Mouse (Mus musculus) megakaryocyte-erythroid progenitor cell, adult 5-6 weeks (primary cell): ENCODE data around the gene Trat1. TPM values are rescaled to one million over a fixed set of nuclear protein-coding genes. Genes with fewer than 3 reads are reported as not detected.

Experiments used
- ATAC-seq: replicated peaks from 2 replicates; pipeline ENCODE4 v1.8.0; 2016; ENCODE audit warnings: mild to moderate bottlenecking, inconsistent platforms; ENCODE audit not compliant: severe bottlenecking, poor library complexity, low FRiP score, low TSS enrichment
- total RNA-seq, 2 experiments: library from RNA; stranded (forward) in 1 of 2; stranded (reverse) in 1 of 2; fragments of 200-1000, 215-1000 nt in 1 of 2; fragments of >200 nt in 1 of 2; fragmentation: Nextera tagmentation in 1 of 2; gene quantifications; 2 replicates each; pipeline ENCODE4 v1.2.3; 2014 to 2017

Gene Trat1
- total RNA-seq (2014; fragmentation: Nextera tagmentation) (0.33 and 2.9 TPM in 2 replicates), total RNA-seq (2017) (1.3 and 3.5 TPM in 2 replicates)

DNA sequence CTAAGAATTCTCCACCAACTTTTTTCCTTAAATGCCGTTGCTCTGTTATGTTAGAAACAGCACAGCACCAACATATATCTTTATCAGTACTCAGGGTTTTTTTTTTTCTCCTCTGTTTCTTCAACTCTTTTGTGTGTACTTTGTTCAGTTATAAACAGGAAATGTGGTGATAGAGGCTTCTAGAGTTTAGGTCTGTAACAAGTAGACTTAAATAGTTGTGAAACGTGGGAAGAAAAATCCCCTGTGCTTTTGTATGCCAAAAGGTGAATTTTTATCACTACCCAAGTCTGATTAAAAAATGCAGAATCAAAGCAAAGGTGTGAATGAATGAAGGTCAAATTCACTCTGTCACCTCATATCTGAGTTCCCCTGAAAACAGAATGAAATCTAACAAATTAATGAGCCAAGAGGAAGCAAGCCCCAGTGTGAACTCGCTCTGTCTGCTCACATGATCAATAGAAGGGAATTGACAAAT lies at the start of gene Trat1:
TSS of gene Trat1 (minus strand) at position 51 of the 475 bp plus-strand sequence.
- no peak for ATAC-seq

DNA sequence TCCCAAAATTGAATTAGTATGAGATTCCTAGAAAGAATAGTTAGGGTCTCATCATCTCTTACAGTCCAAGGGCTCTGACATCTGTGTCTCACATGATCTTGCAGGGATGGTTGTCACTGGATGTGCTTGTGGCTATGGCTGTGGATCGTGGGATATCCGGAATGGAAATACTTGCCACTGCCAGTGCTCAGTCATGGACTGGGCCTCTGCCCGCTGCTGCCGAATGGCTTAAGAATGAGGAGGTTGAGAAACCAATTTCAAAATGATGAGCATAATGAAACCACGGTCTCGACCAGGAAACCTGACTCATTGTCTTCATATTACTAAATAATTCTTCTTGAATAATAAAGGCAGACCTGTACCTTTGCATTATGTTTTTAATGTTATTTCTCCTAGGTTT lies 46.7 kb upstream of the Trat1 start:
- no peak for ATAC-seq

DNA sequence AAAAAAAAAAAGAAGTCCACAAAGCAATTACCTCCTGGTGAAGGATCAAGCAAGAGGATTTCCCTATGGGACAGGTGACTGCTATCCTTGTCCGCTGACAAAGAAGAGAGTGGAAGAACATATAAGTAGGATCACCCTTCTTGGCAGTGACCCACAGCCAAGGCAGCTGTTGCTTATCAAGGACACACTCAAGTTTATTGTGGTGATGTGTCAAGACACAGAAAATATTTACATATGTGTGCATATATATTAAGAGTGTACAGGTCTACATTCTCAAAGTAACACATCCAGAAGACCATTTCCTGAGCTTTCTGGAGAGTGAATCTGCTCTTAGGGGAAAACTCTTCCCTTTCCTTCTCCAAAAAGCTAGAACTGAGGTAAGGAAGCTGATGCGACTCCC lies 44.9 kb upstream of the Trat1 start, which contains the start of gene Retnlb:
TSS of gene Retnlb (plus strand) at position 162 of the 400 bp plus-strand sequence.
- ATAC-seq = no peak

DNA sequence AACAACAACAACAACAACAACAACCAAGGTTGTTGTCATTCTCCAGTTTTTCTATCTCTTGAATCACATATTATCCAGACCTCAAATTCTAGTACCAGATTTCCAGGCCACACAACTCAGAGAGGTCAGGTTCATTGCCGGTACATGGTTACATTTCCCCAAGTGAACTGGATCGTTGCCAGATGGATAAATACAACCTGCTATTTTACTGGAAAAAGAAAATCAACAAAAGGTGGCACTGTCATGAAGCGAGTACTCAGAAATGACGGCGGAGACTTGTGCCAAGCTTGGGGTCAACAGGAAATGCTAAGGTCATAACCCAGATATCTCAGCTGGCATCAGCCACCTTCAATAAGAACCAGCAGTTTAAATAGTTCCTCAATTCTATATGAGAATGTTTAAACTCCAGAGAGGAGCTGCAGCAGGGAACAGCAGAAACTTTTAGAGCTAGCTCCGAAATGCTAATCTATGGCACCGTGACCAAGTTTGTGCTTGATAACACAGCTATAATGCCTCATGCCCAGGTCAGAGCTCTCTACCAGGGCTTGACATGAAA lies 40.1 kb upstream of the Trat1 start:
- ATAC-seq = no peak

DNA sequence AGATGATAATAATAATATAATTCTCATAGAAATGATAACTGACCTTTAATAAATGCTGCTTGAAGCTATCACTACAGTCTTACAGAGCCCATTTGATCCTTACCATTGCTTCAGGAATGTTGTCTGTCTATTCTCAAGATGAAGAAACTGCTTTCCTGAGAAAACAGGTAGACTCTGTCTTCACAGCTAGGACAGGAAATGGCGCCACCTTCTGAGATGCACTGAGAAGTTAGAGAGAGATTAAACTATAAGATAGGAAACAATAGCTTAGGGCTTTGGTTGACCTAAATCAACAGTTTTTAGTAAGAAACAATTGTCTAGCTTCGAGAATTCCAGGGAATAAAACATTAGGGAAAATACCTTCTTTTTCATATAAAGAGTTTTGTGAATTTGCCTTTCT lies 37.6 kb upstream of the Trat1 start:
- ATAC-seq = no peak

DNA sequence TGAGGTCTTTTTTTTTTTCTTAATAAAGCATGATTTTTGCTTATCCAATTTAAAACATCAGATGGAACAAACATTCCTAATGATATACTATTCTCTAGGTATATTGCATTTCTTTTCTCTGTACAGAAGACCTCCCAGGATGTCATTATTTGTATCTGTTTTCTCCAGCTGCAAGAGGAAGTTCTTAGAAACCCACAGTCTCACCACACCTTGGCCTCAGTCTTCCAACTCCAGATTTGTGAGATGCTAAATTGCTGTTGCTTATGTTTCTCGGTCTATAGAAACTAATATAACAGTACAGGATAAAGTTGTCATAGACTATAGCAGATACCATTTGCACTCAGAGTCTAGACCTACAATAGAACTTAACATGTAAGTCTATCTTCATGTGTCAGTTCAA lies 34.7 kb upstream of the Trat1 start:
- no peak for ATAC-seq

DNA sequence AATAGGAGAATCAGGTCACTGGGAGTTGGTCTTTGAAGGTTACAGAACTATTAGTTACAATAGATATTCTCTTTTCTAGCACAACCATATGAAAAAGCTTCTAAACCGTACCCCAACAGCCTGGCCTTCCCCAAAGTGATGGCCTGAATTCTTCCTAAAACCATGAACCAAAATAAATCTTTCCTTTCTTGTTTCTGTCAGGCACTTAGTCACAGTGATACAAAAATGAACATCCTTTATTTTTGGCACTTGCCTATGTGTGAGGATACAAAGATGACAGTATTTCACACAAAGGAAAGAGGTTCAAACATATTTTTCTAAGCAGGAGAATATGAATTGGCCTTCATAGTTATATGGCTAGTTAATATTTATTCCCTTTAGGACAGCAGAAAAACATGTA lies 33.6 kb upstream of the Trat1 start:
- ATAC-seq = no peak

DNA sequence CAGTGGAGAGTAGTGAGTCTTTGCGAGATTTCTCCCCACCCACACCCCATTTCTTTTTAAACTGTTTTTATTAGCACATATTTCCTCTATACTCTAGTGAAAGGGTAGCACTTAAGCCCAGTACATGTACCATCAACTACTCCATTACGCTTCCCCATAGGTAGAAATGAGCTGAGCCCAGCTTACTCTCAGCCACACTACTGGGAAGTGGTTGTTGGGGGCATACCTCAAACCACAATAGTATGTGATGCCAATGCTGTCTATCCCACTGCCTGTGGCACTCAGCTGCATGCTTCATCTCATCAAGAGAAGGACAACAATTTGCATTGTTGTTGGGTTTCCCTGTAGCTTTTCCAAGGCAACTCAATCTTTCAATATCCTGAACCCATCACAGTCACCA lies 29.1 kb upstream of the Trat1 start:
- no peak for ATAC-seq

DNA sequence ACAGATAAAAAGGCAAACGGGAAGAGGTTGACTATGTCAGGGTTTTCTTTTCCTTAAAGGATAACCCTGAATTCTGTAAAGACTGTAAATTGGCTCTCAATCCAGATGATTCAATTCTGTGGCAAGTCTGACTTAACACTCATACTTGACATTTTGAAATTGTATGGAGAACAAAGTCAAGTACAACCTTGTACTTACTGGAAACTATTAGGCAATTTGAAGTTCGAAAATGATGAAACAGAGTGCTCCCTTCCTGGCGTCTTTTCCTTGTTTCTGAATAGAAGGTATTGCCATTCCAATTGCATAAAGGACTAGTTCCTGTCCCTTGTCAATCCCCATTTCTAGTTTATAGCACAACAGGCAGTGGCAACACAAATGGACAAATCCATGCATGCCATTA lies 27.6 kb upstream of the Trat1 start:
- ATAC-seq = no peak

DNA sequence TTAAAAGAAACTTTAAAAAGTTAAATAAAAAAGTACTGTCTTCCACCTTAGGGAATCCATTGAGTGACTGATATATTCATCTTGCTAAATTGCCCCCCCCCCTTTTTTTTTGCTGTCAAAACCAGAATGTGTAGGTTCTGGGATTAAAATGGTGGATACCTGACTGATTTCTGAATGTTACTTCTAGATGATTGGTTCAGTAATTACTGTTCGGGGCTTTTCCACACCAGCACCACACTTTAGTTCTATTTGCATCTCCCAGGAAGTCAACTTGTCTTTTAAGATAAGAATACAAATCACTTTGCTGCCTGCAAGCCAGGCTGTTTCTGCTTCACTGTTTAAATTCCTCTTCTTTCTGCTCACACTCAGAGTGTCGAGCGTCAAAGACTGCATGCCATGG lies 26.5 kb upstream of the Trat1 start:
- ATAC-seq = no peak

DNA sequence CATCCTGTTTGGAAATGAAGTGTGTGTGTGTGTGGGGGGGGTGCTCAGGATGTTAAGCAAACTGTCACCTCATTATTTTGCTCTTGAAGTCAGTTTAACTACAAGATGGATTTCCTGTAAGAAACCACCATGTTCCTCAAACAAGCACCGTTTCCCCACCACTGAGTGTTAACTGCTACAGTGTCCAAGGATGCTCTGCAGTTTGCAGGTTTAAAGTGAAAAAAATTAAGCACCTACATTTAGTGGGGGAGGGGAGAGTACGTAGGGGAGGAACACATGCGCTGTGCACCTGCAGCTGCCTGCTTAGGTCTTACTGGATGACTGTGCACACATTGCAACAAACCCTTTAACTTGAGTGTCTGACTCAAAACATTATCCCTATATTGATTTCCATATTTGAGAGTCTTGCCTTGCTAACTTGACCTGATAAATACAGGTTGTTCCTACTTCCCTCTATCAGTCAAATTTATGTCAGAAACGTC lies 16.9 kb upstream of the Trat1 start:
- no peak for ATAC-seq

DNA sequence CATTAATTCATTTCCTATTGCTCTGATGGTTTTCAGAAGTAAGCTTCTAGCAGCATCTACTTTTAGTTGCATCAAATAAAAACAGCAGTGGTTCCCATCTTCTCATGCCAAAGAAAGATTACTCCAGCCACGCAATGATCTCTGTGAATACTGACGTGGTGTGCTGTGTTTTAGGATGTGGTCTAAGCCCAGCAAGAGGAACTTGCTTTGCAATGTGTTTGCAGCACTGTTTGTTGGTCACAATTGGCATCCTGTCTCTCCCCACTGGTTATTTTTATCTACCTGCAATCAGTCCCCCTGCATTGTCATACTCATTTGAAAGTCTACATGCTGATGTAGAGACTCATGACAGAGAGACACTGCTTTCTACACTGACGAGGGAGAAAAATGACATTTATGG lies 14.4 kb upstream of the Trat1 start:
- ATAC-seq = no peak

DNA sequence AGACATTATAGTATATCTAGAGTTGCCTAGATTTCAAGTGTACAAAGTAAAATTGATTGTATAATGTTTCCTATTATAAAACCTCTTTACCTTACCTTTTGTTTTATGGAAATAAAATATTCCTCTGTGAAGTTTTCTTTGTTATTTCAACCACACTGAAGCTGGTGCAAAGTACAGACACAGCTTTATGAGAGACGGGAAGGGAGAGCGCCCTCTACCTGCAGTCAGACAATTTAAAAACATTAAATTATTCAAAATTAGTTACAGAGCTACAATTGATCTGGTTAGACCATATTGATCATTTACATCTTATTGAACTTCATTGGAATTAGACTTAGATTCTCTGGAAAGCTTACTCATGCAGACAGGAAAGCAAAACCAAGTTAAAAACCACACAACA lies 5.4 kb upstream of the Trat1 start:
- no peak for ATAC-seq

DNA sequence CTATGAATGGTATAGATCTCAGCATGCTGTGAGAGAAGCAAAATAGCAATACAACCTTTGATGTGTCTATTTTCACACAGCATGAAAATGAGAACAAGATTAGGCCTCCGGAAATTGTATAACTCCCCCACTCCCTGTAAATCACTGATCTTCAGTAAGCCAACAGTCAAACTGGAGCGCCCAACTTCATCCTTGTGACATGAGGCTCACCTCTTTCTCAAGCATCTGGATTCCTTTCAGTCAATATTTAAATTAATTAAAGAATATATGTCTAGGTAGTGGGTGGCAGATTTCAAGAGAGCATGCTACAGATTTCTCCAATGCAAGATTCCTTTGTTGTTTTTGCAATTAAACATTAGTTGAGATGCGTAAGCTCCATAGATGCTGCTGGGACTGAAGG lies 2.6 kb downstream of the Trat1 start:
- ATAC-seq = no peak

DNA sequence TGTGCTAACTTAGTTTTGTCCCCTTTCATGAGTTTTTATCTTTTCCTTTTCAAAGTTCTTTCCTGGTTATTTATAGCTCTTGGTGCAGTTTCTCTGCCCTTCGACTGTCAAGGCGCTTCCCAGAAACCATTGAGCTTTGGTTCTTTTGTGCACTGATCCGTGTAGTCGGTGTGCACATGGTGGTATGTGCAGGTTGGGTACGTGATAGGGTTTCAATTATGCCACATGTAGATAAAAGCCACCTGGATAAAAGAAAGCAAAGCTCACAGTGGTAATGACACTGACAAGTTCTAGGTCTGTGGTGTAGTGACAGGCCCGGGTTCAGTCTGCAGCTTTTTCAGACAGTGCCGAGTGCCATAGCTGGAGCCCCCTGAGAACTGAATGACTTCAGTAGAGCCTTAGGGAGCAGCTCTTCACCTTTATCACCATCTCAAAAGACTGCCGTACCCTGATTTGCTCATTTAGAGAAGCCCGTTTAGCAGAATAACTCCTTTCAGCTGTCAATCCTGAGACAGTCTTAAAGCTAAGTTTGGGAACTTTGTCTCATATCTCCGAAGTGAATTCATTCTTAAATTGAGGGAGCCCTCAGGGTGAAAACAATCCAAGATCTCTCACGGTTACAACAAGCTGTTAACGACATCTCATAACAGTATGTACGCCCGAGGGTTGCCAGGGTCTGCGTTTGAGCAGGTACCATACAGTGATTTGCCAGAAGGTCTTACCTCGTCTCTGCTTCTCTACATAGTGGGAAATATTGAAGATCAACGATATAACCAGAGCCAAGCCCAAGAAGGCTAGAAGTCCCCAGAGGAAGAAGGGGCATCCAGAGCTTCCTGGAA lies 11.0 kb downstream of the Trat1 start:
- ATAC-seq = no peak

DNA sequence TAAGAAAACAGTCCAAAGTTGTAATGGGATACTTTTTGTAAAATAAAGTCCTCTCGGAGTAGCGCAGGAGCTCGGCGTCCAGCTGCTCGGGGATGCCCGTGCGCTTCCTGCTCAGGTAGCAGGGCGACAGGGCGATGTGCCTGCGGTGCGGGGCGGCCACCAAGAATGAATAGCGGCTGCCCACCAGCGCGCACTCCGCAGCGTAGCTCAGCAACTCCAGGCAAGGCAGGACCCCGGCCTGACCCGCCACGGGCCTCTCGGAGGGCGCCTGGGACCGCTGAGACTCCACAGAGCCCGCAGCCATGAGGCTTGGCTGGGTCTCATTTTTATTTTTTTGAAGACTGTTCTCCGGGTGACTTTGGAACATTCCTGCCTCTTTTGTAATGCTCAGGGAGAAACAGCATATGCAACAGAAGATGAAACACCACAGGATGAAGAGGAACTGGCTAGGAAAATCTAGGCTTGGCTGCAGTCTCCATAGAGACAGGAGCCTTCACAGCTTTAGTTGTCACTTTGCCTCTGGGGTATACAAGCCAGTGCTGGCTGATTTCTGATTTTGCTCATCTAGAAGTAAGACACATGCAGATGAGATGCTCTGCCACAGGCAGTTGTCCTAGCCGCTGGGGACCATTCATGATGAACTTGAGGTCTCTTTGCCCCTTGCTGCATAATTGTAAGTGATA lies 21.5 kb downstream of the Trat1 start:
- no peak for ATAC-seq

DNA sequence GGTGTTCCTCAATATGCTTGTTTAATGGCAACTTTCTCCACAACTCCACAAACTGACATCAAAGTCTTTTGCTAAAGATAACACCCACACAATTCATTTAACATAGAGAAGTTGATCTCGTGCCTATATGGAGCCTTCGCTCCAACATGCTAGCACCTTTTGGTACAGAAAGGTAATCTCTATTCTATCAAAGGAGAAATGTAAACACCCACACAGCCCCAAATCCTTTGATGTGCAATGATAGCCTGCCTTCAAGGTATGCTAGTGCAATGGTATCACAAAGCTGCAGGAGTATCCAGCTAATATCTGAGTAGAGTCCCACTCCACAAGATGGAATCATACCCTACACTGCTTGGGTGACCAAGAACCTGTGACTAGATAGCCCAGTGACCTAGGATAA lies 26.4 kb downstream of the Trat1 start:
- no peak for ATAC-seq

DNA sequence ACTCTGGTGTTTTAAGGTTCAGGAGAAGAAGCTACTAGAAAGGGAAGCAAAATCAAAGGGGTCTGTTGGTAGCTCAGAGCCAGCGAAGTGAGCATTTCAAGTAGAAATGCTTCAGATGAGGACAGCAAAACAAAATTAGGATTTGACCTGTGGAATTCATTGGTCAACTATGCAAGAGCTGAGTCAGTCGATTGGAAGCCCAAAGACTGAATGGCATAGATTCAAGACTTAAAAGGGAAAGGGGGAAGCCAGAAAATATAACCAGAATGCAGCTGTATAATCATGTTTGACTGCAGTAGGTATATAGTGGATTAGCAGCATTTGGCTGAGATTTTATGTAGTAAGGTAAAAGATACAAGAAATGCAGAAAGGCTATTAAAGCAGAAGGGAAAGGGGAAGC lies 26.8 kb downstream of the Trat1 start:
- ATAC-seq = no peak

DNA sequence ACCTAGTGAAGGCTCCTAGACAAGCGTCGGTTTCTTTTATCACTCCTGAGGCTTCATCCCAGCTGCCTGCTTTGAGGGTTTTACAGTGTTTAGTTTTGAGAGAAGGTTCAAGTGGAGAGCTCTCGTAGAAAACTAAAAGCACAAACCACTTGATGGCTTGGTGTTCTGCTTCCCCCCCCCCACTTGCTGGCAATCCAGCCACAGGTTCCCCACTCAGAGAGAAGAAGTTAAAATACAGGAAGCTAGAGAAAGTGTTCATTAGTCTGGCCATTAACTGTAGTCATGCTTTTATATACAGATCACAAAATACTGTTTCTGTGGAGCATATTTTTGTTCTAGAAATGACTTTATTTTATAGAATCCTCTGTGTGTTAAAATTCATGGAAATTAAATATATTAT lies 30.3 kb downstream of the Trat1 start:
- no peak for ATAC-seq

DNA sequence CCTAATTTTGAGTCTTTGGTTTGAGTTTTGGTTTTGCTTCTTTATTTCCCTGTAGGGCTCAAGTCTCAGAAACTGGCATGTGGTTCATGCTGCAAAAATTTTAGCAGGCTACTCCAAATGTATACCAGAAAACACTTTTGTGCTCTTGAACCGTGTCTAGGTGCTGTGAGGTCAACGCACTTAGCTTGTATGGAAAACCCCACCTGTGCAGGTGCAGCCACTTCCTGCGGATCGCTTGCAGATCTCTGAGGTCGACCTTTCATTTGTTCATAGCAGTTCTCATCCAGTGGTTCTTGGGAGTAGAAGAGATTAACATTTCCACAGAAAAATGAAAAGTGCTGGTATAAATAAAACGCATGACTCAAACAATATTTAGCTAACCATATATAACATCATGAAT lies 31.8 kb downstream of the Trat1 start:
- ATAC-seq = no peak
